Mouse (Mus musculus) forebrain, embryonic 16.5 days (tissue): Measurements from ENCODE around the gene Cfap206. TPM values are rescaled to one million over a fixed set of nuclear protein-coding genes. Genes with fewer than 3 reads are reported as not detected.

Experiments
- ATAC-seq: fragments of 200-750 bp; cut with Nextera tagmentation; 2 replicates; pipeline ENCODE4 v1.8.0; 2017; ENCODE audit warnings: mild to moderate bottlenecking, moderate library complexity
- H3K27ac ChIP-seq: fragments of 300-500 bp; sonication (generic); 2 replicates; pipeline ENCODE4 v1.5.1; 2014; ENCODE audit warnings: low read length, control low read depth
- H3K27me3 ChIP-seq: fragments of 300-500 bp; sonication (generic); replicated peaks from 2 replicates; pipeline ENCODE4 v1.6.1; 2014; ENCODE audit warnings: low read length; ENCODE audit not compliant: control insufficient read depth, insufficient read depth
- H3K36me3 ChIP-seq: fragments of 300-500 bp; sonication (generic); 2 replicates; pipeline ENCODE4 v1.6.1; 2014; ENCODE audit not compliant: control insufficient read depth, insufficient read depth
- H3K4me1 ChIP-seq: fragments of 300-500 bp; sonication (generic); replicated peaks from 2 replicates; pipeline ENCODE4 v1.6.1; 2014; ENCODE audit warnings: low read length; ENCODE audit not compliant: control insufficient read depth, insufficient read depth
- H3K4me2 ChIP-seq: fragments of 300-500 bp; sonication (generic); 2 replicates; pipeline ENCODE4 v1.6.1; 2014; ENCODE audit warnings: mild to moderate bottlenecking, low read length, control low read depth
- H3K4me3 ChIP-seq: fragments of 300-500 bp; sonication (generic); replicated peaks from 2 replicates; pipeline ENCODE4 v1.5.1; 2014; ENCODE audit warnings: mild to moderate bottlenecking, low read length, control low read depth
- H3K9ac ChIP-seq: fragments of 300-500 bp; sonication (generic); replicated peaks from 2 replicates; pipeline ENCODE4 v1.6.1; 2014; ENCODE audit warnings: low read depth, low read length, control low read depth
- H3K9me3 ChIP-seq: fragments of 300-500 bp; sonication (generic); 2 replicates; pipeline ENCODE4 v1.6.1; 2016; ENCODE audit warnings: low read length; ENCODE audit not compliant: control insufficient read depth
- WGBS: fragments of 180-500 bp; shearing (Covaris S2); extraction: QIAGEN DNeasy Blood & Tissue Kit; methylation state at CpG from one replicate; pipeline ENCODE4 v1.1.7; 2014; 5-methylcytosine and 5-hydroxymethylcytosine counted together
- polyA plus RNA-seq: library from polyadenylated mRNA; unstranded; fragments of >200 nt; fragmentation: Nextera tagmentation; extraction: Ambion mirVana; gene quantifications from 2 replicates; pipeline ENCODE4 v1.2.1, GENCODE M21; 2015

Cfap206 gene
- polyA plus RNA-seq, 1 experiment from 2014 or later = 0.99 TPM

DNA sequence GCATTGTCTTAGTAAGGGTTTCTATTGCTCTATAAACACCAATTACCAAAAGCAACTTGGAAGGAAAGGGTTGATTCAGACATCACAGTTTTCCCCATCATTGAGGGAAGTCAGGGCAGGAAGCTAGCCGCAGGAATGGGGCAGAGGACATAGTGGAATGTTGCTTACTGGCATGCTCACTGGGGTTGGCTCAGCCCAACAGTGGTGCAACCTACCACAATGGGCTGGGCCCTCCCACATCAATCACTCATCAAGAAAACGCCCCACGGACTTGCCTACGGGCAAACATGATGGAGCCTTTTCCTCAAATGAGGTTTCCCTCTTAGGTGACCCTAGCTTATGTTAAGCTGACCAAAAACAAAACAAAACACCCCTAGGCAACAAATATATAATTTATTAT is 6.8 kb downstream of the Cfap206 start:
- no peak overlapping the region for H3K9ac ChIP-seq
- 74% methylated on average over 4 of the region's 4 CpGs for WGBS
- H3K4me2 ChIP-seq = no peak overlapping the region
- ATAC-seq = no peak
- H3K4me3 ChIP-seq = no peak overlapping the region
- no peak overlapping the region for H3K27ac ChIP-seq
- 0 out of 2 replicates have a peak, but pooled peaks cover 2% of the 10 kb centered on the region for H3K9me3 ChIP-seq
- H3K27me3 ChIP-seq = no peaks in the 10 kb centered on the region
- H3K36me3 ChIP-seq = no peaks in the 10 kb centered on the region
- no peaks in the 10 kb centered on the region for H3K4me1 ChIP-seq

DNA sequence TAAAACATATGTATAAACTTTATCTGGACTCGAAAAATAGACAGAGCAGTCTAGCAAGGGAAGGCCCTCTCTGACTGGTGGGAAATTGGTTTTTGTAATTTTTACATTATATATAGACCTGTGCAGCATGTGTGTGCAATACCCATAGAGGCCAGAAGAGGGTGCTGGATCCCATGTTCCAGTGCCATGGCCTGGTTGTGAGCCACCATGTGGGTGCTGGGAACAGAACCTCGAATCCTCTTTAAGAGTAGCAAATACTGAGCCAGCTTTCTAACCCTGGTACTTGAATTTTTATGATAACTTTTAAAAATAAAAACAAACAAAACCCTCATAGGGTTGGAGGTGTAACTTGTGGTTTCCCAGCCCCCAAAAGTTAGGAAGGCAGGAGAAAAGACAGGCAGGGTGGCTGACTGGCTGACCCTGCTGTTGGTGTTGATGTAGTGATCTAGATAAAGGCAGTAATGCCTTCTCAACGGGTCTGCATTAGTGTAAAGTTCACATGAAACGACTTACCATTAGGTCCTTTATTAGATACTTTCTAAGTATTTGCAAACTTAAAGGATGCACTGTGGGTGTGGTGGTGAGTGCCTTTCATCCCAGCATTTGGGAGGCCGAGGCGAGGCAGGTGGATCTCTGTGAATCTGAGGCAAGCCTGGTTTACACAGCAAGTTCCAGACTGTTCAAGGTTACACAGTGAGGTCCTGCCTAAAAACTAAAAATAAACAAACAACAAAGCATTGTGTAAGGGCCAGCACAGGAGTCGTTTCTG is 9.7 kb downstream of the Cfap206 start:
- H3K4me2 ChIP-seq = no peak overlapping the region
- no peaks in the 10 kb centered on the region for H3K4me1 ChIP-seq
- H3K27ac ChIP-seq = no peak overlapping the region
- no peaks in the 10 kb centered on the region for H3K27me3 ChIP-seq
- 0 out of 2 replicates have a peak, but pooled peaks cover 2% of the 10 kb centered on the region for H3K9me3 ChIP-seq
- no peak overlapping the region for H3K9ac ChIP-seq
- no peak overlapping the region for H3K4me3 ChIP-seq
- no peak for ATAC-seq
- 92% methylated on average over 7 of the region's 7 CpGs for WGBS
- H3K36me3 ChIP-seq = no peaks in the 10 kb centered on the region

- no peaks in the 10 kb centered on the region for H3K36me3 ChIP-seq
- H3K4me1 ChIP-seq = no peaks in the 10 kb centered on the region
- no peak overlapping the region for H3K9ac ChIP-seq
- H3K4me2 ChIP-seq = no peak overlapping the region
- H3K4me3 ChIP-seq = no peak overlapping the region
- H3K9me3 ChIP-seq = 0 out of 2 replicates have a peak, but pooled peaks cover 2% of the 10 kb centered on the region
- 96% methylated on average over 12 of the region's 12 CpGs for WGBS
- no peaks in the 10 kb centered on the region for H3K27me3 ChIP-seq
- ATAC-seq = no peak
- no peak overlapping the region for H3K27ac ChIP-seq
Observed at GRCm38 (mm10) chr4:34719421-34719820, 10.6 kb downstream of the Cfap206 start.

GRCm38 (mm10) chr4:34715062-34715461 is 14.9 kb downstream of the Cfap206 start:
- no peak overlapping the region for H3K9ac ChIP-seq
- H3K27me3 ChIP-seq = no peaks in the 10 kb centered on the region
- no peak overlapping the region for H3K27ac ChIP-seq
- H3K4me2 ChIP-seq = no peak overlapping the region
- WGBS = 93% methylated on average over 1 of the region's 1 CpGs
- no peak overlapping the region for H3K4me3 ChIP-seq
- H3K4me1 ChIP-seq = no peaks in the 10 kb centered on the region
- ATAC-seq = no peak
- no peaks in the 10 kb centered on the region for H3K36me3 ChIP-seq
- 0 out of 2 replicates have a peak, but pooled peaks cover 1% of the 10 kb centered on the region for H3K9me3 ChIP-seq

GRCm38 (mm10) chr4:34708127-34708526 is 21.9 kb downstream of the Cfap206 start:
- H3K9ac ChIP-seq = no peak overlapping the region
- WGBS = 82% methylated on average over 3 of the region's 3 CpGs
- H3K27me3 ChIP-seq = no peaks in the 10 kb centered on the region
- H3K4me3 ChIP-seq = no peak overlapping the region
- H3K9me3 ChIP-seq = no peaks in the 10 kb centered on the region
- no peak overlapping the region for H3K4me2 ChIP-seq
- no peaks in the 10 kb centered on the region for H3K36me3 ChIP-seq
- no peaks in the 10 kb centered on the region for H3K4me1 ChIP-seq
- H3K27ac ChIP-seq = no peak overlapping the region
- ATAC-seq = no peak

GRCm38 (mm10) chr4:34707248-34707647 is 22.8 kb downstream of the Cfap206 start:
- Histone ChIP-seq H3K9ac (no peak overlapping the region), H3K4me3 (no peak overlapping the region), H3K4me2 (no peak overlapping the region), H3K36me3 (no peaks in the 10 kb centered on the region), H3K27ac (no peak overlapping the region), H3K4me1 (no peaks in the 10 kb centered on the region), H3K27me3 (no peaks in the 10 kb centered on the region), H3K9me3 (no peaks in the 10 kb centered on the region)
- ATAC-seq = no peak
- WGBS = 77% methylated on average over 3 of the region's 3 CpGs

GRCm38 (mm10) chr4:34703029-34703428 is 27.0 kb downstream of the Cfap206 start:
- H3K4me3 ChIP-seq = no peak overlapping the region
- H3K27me3 ChIP-seq = no peaks in the 10 kb centered on the region
- no peak overlapping the region for H3K27ac ChIP-seq
- H3K4me2 ChIP-seq = no peak overlapping the region
- no peaks in the 10 kb centered on the region for H3K36me3 ChIP-seq
- no peaks in the 10 kb centered on the region for H3K9me3 ChIP-seq
- H3K4me1 ChIP-seq = no peaks in the 10 kb centered on the region
- no peak for ATAC-seq
- 72% methylated on average over 4 of the region's 4 CpGs for WGBS
- H3K9ac ChIP-seq = no peak overlapping the region

GRCm38 (mm10) chr4:34702231-34702630 is 27.8 kb downstream of the Cfap206 start:
- Histone ChIP-seq H3K4me2 (no peak overlapping the region), H3K27me3 (no peaks in the 10 kb centered on the region), H3K9me3 (no peaks in the 10 kb centered on the region), H3K4me1 (no peaks in the 10 kb centered on the region), H3K27ac (no peak overlapping the region), H3K4me3 (no peak overlapping the region), H3K36me3 (no peaks in the 10 kb centered on the region), H3K9ac (no peak overlapping the region)
- ATAC-seq = no peak
- 99% methylated on average over 11 of the region's 11 CpGs for WGBS

DNA sequence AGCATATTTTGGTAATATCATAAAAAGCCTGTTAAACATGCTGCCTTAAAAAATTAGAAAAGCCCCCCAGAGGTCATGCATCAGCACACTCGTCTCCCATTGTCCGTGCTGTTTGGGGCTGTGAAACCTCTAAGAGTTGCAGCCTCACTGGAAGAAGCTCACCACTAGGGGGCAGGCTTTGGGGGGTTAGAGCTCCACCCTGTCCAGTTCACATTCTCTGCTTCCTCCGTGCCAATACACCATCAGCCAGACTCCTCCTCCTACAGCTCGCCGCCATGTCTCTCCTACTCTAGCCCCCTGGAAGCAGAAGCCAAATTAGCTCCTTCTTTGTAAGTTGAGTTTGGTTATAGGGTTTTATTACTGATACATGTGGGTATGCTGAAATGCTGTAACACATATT is 28.5 kb downstream of the Cfap206 start:
- H3K9ac ChIP-seq = no peak overlapping the region
- ATAC-seq = no peak
- H3K4me1 ChIP-seq = no peaks in the 10 kb centered on the region
- no peak overlapping the region for H3K27ac ChIP-seq
- no peaks in the 10 kb centered on the region for H3K27me3 ChIP-seq
- H3K4me3 ChIP-seq = no peak overlapping the region
- H3K4me2 ChIP-seq = no peak overlapping the region
- no peaks in the 10 kb centered on the region for H3K36me3 ChIP-seq
- WGBS = 49% methylated on average over 5 of the region's 5 CpGs
- H3K9me3 ChIP-seq = no peaks in the 10 kb centered on the region
